Mouse (Mus musculus): ENCODE measurements around the gene Dnaic2.

DNA sequence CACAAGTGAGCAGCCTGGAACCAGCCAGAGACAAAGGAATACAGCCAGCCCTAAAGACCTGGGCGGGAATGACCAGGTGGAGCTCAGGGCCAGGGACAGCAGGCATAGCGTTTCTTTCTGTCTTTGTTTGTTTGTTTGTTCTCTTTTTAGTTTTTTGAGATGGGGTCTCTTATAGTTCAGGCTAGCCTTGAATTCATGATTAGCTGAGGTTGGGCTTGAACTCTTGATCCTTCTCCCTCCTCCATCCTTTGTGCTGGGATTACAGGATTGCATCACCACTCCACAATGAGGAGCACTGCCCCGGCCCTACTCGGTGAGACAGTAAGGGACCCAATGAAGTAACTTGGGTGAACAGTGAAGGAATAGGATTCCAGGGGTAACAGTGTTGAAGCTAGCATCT, 67.5 kb downstream of the Dnaic2 start:
- TF ChIP-seq CTCF (IDR thresholded peaks at IDR 0.05; ENCODE audit: extremely low read depth, insufficient read length, insufficient replicate concordance, low read depth, low read length) (no peak), POLR2A (IDR thresholded peaks at IDR 0.05; ENCODE audit: low read depth, low read length) (no peak)

All from small intestine, adult 2 months (tissue).